Mouse (Mus musculus): ENCODE measurements around the gene Hnrnpr. TPM values are rescaled to one million over a fixed set of nuclear protein-coding genes. Genes with fewer than 3 reads are reported as not detected.

The Hnrnpr gene
- polyA plus RNA-seq, 1 experiment: 21.0 TPM

DNA sequence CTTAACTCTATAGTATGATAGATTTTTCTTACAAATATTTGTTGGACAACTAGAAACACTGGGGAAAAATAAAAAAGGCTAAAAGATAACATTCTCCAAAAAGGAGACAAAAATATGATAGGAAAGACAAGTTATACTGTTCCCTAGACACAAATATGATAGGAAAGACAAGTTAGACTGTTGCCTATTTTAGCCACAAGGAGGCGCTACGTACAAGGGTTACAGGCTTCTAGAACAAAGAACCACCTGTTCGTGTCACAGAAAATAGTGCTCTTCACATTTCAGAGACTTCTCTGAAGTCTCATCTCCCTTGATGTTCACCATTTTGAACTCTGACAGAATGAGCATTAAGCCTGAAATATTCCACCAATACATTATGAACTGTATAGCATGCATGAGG lies 59.0 kb downstream of the Hnrnpr start:
- Histone ChIP-seq H3K4me1 (replicated peaks; ENCODE audit: control insufficient read depth, insufficient read depth, low read length) (no peaks in the 10 kb centered on the region), H3K4me3 (ENCODE audit: control insufficient read depth, insufficient read depth, low read length) (no peak overlapping the region), H3K27me3 (ENCODE audit: control insufficient read depth, insufficient read depth, low read length) (no peaks in the 10 kb centered on the region; the same call in 1 of the 2 replicates), H3K36me3 (ENCODE audit: control insufficient read depth, insufficient read depth, low read length) (no peaks in the 10 kb centered on the region), H3K27ac (ENCODE audit: control insufficient read depth, insufficient read depth, low read length) (no peak overlapping the region)
- peak; percentile 74 for DNase-seq
- 0% methylated on average over 3 of the region's 3 CpGs for WGBS
- TF ChIP-seq POLR2A (IDR thresholded peaks at IDR 0.05; ENCODE audit: control insufficient read depth, extremely low read depth, insufficient read depth, low read length, poor library complexity): no peak

GRCm38 (mm10) chr4:136373494-136374181 lies 62.9 kb downstream of the Hnrnpr start:
- Histone ChIP-seq H3K36me3 (ENCODE audit: control insufficient read depth, insufficient read depth, low read length) (no peaks in the 10 kb centered on the region), H3K27me3 (ENCODE audit: control insufficient read depth, insufficient read depth, low read length) (no peaks in the 10 kb centered on the region; the same call in 1 of the 2 replicates), H3K4me3 (ENCODE audit: control insufficient read depth, insufficient read depth, low read length) (no peak overlapping the region), H3K27ac (ENCODE audit: control insufficient read depth, insufficient read depth, low read length) (no peak overlapping the region), H3K4me1 (replicated peaks; ENCODE audit: control insufficient read depth, insufficient read depth, low read length) (no peaks in the 10 kb centered on the region)
- TF ChIP-seq POLR2A (IDR thresholded peaks at IDR 0.05; ENCODE audit: control insufficient read depth, extremely low read depth, insufficient read depth, low read length, poor library complexity): no peak
- TF ChIP-seq CTCF (IDR thresholded peaks at IDR 0.05; ENCODE audit: borderline replicate concordance, control insufficient read depth, extremely low read depth, insufficient read depth, low read length, poor library complexity): no peak
- WGBS: 81% methylated on average over 14 of the region's 14 CpGs
- DNase-seq: no peak

GRCm38 (mm10) chr4:136377001-136377400 lies 66.3 kb downstream of the Hnrnpr start:
- no peaks in the 10 kb centered on the region for H3K27me3 ChIP-seq (ENCODE audit: control insufficient read depth, insufficient read depth, low read length)
- 76% methylated on average over 5 of the region's 5 CpGs for WGBS
- H3K27ac ChIP-seq (ENCODE audit: control insufficient read depth, insufficient read depth, low read length): no peak overlapping the region
- DNase-seq: no peak
- H3K36me3 ChIP-seq (ENCODE audit: control insufficient read depth, insufficient read depth, low read length): no peaks in the 10 kb centered on the region
- no peaks in the 10 kb centered on the region for H3K4me1 ChIP-seq (replicated peaks; ENCODE audit: control insufficient read depth, insufficient read depth, low read length)
- TF ChIP-seq CTCF (IDR thresholded peaks at IDR 0.05; ENCODE audit: borderline replicate concordance, control insufficient read depth, extremely low read depth, insufficient read depth, low read length, poor library complexity): no peak
- TF ChIP-seq POLR2A (IDR thresholded peaks at IDR 0.05; ENCODE audit: control insufficient read depth, extremely low read depth, insufficient read depth, low read length, poor library complexity): no peak
- H3K4me3 ChIP-seq (ENCODE audit: control insufficient read depth, insufficient read depth, low read length): no peak overlapping the region

GRCm38 (mm10) chr4:136383052-136383451 lies 72.3 kb downstream of the Hnrnpr start:
- H3K27ac ChIP-seq (ENCODE audit: control insufficient read depth, insufficient read depth, low read length): no peak overlapping the region
- WGBS: 89% methylated on average over 5 of the region's 5 CpGs
- H3K4me3 ChIP-seq (ENCODE audit: control insufficient read depth, insufficient read depth, low read length): no peak overlapping the region
- DNase-seq: no peak
- TF ChIP-seq POLR2A (IDR thresholded peaks at IDR 0.05; ENCODE audit: control insufficient read depth, extremely low read depth, insufficient read depth, low read length, poor library complexity): no peak
- no peak for TF ChIP-seq CTCF (IDR thresholded peaks at IDR 0.05; ENCODE audit: borderline replicate concordance, control insufficient read depth, extremely low read depth, insufficient read depth, low read length, poor library complexity)
- no peaks in the 10 kb centered on the region for H3K36me3 ChIP-seq (ENCODE audit: control insufficient read depth, insufficient read depth, low read length)
- H3K27me3 ChIP-seq (ENCODE audit: control insufficient read depth, insufficient read depth, low read length): no peaks in the 10 kb centered on the region
- no peaks in the 10 kb centered on the region for H3K4me1 ChIP-seq (replicated peaks; ENCODE audit: control insufficient read depth, insufficient read depth, low read length)

- WGBS: 94% methylated on average over 6 of the region's 6 CpGs
These were observed 73.1 kb downstream of the Hnrnpr start for GRCm38 (mm10) chr4:136383839-136384238.

DNA sequence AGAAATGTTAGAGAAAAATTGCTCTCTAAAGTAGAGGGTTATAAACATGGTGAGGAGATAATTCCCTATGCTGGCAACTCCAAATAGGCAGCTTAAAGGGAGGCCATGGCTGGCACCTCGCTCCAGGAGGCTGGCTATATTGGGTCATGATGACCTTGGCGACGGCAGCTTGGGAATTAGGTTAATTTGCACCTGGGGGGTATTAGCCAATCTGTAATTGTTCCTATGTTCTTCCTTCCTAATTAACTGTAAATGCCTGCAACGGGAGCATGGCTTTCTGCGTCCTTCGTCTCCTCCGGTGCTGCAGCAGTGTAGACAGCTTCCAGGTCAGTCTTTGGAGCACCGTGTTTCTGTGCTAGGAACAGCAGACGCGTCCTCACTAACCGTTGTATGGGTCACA lies 76.5 kb downstream of the Hnrnpr start:
- no peak for TF ChIP-seq POLR2A (IDR thresholded peaks at IDR 0.05; ENCODE audit: control insufficient read depth, extremely low read depth, insufficient read depth, low read length, poor library complexity)
- no peak for TF ChIP-seq CTCF (IDR thresholded peaks at IDR 0.05; ENCODE audit: borderline replicate concordance, control insufficient read depth, extremely low read depth, insufficient read depth, low read length, poor library complexity)
- Histone ChIP-seq H3K4me3 (ENCODE audit: control insufficient read depth, insufficient read depth, low read length) (no peak overlapping the region), H3K27ac (ENCODE audit: control insufficient read depth, insufficient read depth, low read length) (no peak overlapping the region), H3K4me1 (replicated peaks; ENCODE audit: control insufficient read depth, insufficient read depth, low read length) (no peaks in the 10 kb centered on the region), H3K27me3 (ENCODE audit: control insufficient read depth, insufficient read depth, low read length) (no peaks in the 10 kb centered on the region), H3K36me3 (ENCODE audit: control insufficient read depth, insufficient read depth, low read length) (no peaks in the 10 kb centered on the region)
- DNase-seq: no peak
- 79% methylated on average over 11 of the region's 11 CpGs for WGBS

More at GRCm38 (mm10) chr4:136383839-136384238, 73.1 kb downstream of the Hnrnpr start:
- Histone ChIP-seq H3K36me3 (ENCODE audit: control insufficient read depth, insufficient read depth, low read length) (no peaks in the 10 kb centered on the region), H3K27ac (ENCODE audit: control insufficient read depth, insufficient read depth, low read length) (no peak overlapping the region), H3K4me3 (ENCODE audit: control insufficient read depth, insufficient read depth, low read length) (no peak overlapping the region), H3K27me3 (ENCODE audit: control insufficient read depth, insufficient read depth, low read length) (no peaks in the 10 kb centered on the region), H3K4me1 (replicated peaks; ENCODE audit: control insufficient read depth, insufficient read depth, low read length) (no peaks in the 10 kb centered on the region)
- no peak for DNase-seq
- TF ChIP-seq CTCF (IDR thresholded peaks at IDR 0.05; ENCODE audit: borderline replicate concordance, control insufficient read depth, extremely low read depth, insufficient read depth, low read length, poor library complexity) (no peak), POLR2A (IDR thresholded peaks at IDR 0.05; ENCODE audit: control insufficient read depth, extremely low read depth, insufficient read depth, low read length, poor library complexity) (no peak)

- TF ChIP-seq CTCF (IDR thresholded peaks at IDR 0.05; ENCODE audit: borderline replicate concordance, control insufficient read depth, extremely low read depth, insufficient read depth, low read length, poor library complexity) (no peak), POLR2A (IDR thresholded peaks at IDR 0.05; ENCODE audit: control insufficient read depth, extremely low read depth, insufficient read depth, low read length, poor library complexity) (no peak)
- WGBS: 78% methylated on average over 10 of the region's 10 CpGs
These were observed 91.1 kb downstream of the Hnrnpr start for GRCm38 (mm10) chr4:136401806-136402205.

More at GRCm38 (mm10) chr4:136401806-136402205, 91.1 kb downstream of the Hnrnpr start:
- no peaks in the 10 kb centered on the region for H3K4me1 ChIP-seq (replicated peaks; ENCODE audit: control insufficient read depth, insufficient read depth, low read length)
- no peak overlapping the region for H3K27ac ChIP-seq (ENCODE audit: control insufficient read depth, insufficient read depth, low read length)
- H3K27me3 ChIP-seq (ENCODE audit: control insufficient read depth, insufficient read depth, low read length): no peaks in the 10 kb centered on the region; the same call in 1 of the 2 replicates
- H3K36me3 ChIP-seq (ENCODE audit: control insufficient read depth, insufficient read depth, low read length): no peaks in the 10 kb centered on the region
- no peak overlapping the region for H3K4me3 ChIP-seq (ENCODE audit: control insufficient read depth, insufficient read depth, low read length)
- no peak for DNase-seq
